Mouse (Mus musculus) ES-Bruce4 (cell line): ENCODE data around the gene Cth. TPM values are rescaled to one million over a fixed set of nuclear protein-coding genes. Genes with fewer than 3 reads are reported as not detected.
A peak's percentile ranks its signal among the peaks of the same experiment; 100 is the strongest.

Experiments used
- H3K27ac ChIP-seq: 2 replicates; pipeline ENCODE4 v1.5.1; 2012; ENCODE audit warnings: low read length, inconsistent platforms; ENCODE audit not compliant: insufficient read depth
- H3K27me3 ChIP-seq: 2 replicates; pipeline ENCODE4 v1.6.1; 2012; ENCODE audit warnings: mild to moderate bottlenecking, low read length, inconsistent platforms; ENCODE audit not compliant: control insufficient read depth, poor library complexity, insufficient read depth, severe bottlenecking
- H3K36me3 ChIP-seq: 2 replicates; pipeline ENCODE4 v1.6.1; 2012; ENCODE audit warnings: inconsistent platforms, mild to moderate bottlenecking, low read length, moderate library complexity; ENCODE audit not compliant: control insufficient read depth, poor library complexity, insufficient read depth, severe bottlenecking
- H3K4me1 ChIP-seq: one replicate; pipeline ENCODE4 v1.8.1; 2011; ENCODE audit warnings: low read length; ENCODE audit not compliant: control insufficient read depth, insufficient read depth
- H3K4me3 ChIP-seq: 2 replicates; pipeline ENCODE4 v1.5.1; 2011; ENCODE audit warnings: low read depth, mild to moderate bottlenecking, low read length
- H3K9ac ChIP-seq: 2 replicates; pipeline ENCODE4 v1.6.1; 2012; ENCODE audit warnings: low read depth, mild to moderate bottlenecking, inconsistent platforms; ENCODE audit not compliant: poor library complexity, severe bottlenecking
- H3K9me3 ChIP-seq: replicated peaks from 2 replicates; pipeline ENCODE4 v1.6.1; 2012; ENCODE audit warnings: mild to moderate bottlenecking, low read length, inconsistent platforms; ENCODE audit not compliant: control insufficient read depth, poor library complexity, insufficient read depth, severe bottlenecking
- CTCF ChIP-seq: IDR thresholded peaks from one replicate; pipeline ENCODE4 v1.8.1; 2011; ENCODE audit warnings: low read depth, low read length
- EP300 ChIP-seq: IDR thresholded peaks from 2 replicates; pipeline ENCODE4 v1.6.1; 2011; ENCODE audit warnings: low read depth, low read length; ENCODE audit not compliant: insufficient read depth
- POLR2A ChIP-seq: IDR thresholded peaks from one replicate; pipeline ENCODE4 v1.8.1; 2011; ENCODE audit warnings: low read length; ENCODE audit not compliant: insufficient read depth
- polyA plus RNA-seq: library from polyadenylated mRNA; stranded (reverse); fragments of >200 nt; gene quantifications from 2 replicates; pipeline ENCODE4 v1.2.4, GENCODE M21; 2011; ENCODE audit warnings: low read depth; ENCODE audit not compliant: missing spikeins, insufficient read depth, insufficient read length

Cth gene
- polyA plus RNA-seq, 1 experiment = 52.8 TPM

- Histone ChIP-seq H3K36me3 (no peaks in the 10 kb centered on the region), H3K4me3 (no peak overlapping the region), H3K4me1 (peaks cover 5% of the 10 kb centered on the region), H3K9ac (no peak overlapping the region), H3K27ac (peak overlapping the region; percentile 91), H3K9me3 (no peaks in the 10 kb centered on the region), H3K27me3 (no peaks in the 10 kb centered on the region)
- TF ChIP-seq EP300 = no peak
- no peak for TF ChIP-seq POLR2A
- no peak for TF ChIP-seq CTCF
Observed at GRCm38 (mm10) chr3:157932074-157932473, 7.2 kb upstream of the Cth start.

DNA sequence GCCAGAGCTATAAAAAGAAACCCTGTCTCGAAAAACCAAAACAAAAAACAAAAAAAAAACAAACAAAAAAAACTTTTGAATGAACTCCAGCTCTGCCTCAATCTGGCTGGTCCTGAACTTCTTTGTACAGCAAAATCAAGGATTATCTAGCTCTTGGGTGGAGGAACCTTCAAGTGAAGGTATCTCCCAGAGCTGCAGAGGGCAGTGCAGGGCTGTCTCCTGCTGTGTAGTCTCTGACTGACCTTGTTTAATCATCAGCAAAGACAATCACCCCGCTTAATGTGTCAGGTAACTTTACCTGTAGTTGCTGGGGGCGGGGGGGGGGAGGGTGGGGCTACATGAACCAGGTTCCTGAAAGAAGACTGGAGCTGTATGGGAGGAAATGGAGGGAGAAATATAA is 6.7 kb upstream of the Cth start:
- H3K4me3 ChIP-seq = no peak overlapping the region
- TF ChIP-seq EP300 = 0 out of 2 replicates have a peak, but pooled peaks have one; percentile 11
- TF ChIP-seq POLR2A = no peak
- peak; percentile 34 for TF ChIP-seq CTCF
- peak overlapping the region; percentile 91 for H3K27ac ChIP-seq
- peaks cover 5% of the 10 kb centered on the region for H3K4me1 ChIP-seq
- no peaks in the 10 kb centered on the region for H3K27me3 ChIP-seq
- H3K9ac ChIP-seq = no peak overlapping the region
- H3K9me3 ChIP-seq = no peaks in the 10 kb centered on the region
- H3K36me3 ChIP-seq = no peaks in the 10 kb centered on the region

DNA sequence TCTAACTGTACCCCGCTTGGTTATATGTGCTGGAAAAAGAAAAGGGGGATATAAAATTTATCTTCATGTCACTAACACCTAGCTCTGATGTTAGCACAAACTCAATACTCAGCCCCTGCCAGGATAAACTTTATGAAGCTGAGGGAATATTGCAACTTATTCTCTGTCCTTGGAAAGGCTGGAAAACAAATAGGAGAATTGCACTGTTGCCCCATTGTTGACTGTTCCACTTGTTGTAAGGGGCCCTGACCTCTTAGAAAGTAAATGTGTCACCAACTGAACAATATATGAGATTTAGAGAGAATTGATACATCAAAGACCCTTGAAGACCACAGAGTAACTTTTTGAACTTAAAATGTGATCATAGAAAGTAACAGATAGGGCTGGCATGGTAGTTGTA is 4.5 kb upstream of the Cth start:
- H3K36me3 ChIP-seq = no peaks in the 10 kb centered on the region
- H3K9me3 ChIP-seq = no peaks in the 10 kb centered on the region
- no peak for TF ChIP-seq EP300
- TF ChIP-seq POLR2A = no peak
- no peak overlapping the region for H3K9ac ChIP-seq
- H3K27ac ChIP-seq = no peak overlapping the region
- no peak overlapping the region for H3K4me3 ChIP-seq
- no peaks in the 10 kb centered on the region for H3K27me3 ChIP-seq
- peaks cover 5% of the 10 kb centered on the region for H3K4me1 ChIP-seq

DNA sequence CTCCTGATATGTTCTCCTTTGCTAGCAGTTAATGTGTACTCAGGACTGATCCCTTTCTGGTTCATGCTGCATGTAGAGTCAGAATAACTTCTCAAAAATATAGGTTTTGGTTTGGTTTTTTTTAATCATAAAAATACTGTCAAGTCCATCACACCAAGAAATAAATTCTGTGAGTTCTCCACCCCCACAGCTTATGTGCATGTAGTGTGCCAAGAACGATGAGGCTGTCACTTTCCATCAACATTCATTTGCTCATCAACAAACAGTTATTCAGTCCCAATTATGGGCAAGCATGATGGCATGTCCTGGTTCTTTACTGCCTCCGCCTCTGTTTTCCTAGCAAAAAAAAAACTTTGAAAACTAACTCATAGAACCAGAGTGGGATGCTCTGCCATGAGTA is 3.9 kb upstream of the Cth start:
- no peak overlapping the region for H3K4me3 ChIP-seq
- no peaks in the 10 kb centered on the region for H3K27me3 ChIP-seq
- H3K36me3 ChIP-seq = no peaks in the 10 kb centered on the region
- no peak for TF ChIP-seq CTCF
- TF ChIP-seq POLR2A = no peak
- TF ChIP-seq EP300 = no peak
- no peaks in the 10 kb centered on the region for H3K9me3 ChIP-seq
- H3K4me1 ChIP-seq = peaks cover 5% of the 10 kb centered on the region
- no peak overlapping the region for H3K27ac ChIP-seq
- H3K9ac ChIP-seq = no peak overlapping the region

GRCm38 (mm10) chr3:157926761-157927160 is 1.9 kb upstream of the Cth start:
- H3K36me3 ChIP-seq = no peaks in the 10 kb centered on the region
- H3K9ac ChIP-seq = no peak overlapping the region
- H3K4me1 ChIP-seq = no peaks in the 10 kb centered on the region
- no peaks in the 10 kb centered on the region for H3K27me3 ChIP-seq
- H3K4me3 ChIP-seq = no peak overlapping the region
- TF ChIP-seq POLR2A = no peak
- TF ChIP-seq CTCF = no peak
- TF ChIP-seq EP300 = no peak
- no peak overlapping the region for H3K27ac ChIP-seq
- H3K9me3 ChIP-seq = no peaks in the 10 kb centered on the region

DNA sequence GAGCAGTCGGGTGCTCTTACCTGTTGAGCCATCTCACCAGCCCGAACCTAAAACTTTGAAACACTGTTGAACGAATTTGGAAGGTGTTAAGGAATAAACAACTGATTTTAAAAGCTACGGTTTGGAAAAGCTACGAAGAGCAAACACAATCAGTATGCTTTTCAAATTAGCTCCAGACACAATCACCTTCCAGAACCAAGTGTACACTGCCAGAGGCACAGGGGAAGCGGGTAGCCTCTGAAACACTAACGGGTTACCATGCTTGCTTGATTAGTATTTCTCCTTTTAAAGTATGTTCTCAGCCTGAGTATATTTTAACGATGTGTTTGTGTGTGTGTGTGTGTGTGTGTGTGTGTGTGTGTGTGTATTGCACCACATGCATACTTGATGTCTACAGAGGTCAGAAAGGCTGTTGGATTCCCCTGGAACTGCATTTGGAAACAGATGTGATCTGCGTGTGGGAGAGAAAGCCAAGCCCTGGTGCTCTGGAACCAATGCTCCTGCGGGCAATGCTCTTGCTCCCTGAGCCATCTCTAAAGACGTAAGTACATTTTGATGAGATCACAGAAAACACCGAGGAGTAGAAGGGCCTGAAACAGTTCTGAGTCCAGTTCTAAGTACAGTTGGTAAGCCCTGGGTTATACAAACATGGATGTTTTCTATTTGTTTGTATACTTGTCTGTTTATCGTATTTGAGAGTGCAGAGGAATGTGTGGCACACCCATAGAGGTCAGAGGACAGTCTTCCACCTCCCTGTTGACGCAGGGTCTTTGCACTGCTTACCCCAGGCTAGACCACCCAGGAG is 1.0 kb upstream of the Cth start:
- Histone ChIP-seq H3K27ac (no peak overlapping the region), H3K36me3 (peaks cover 4% of the 10 kb centered on the region; the same call in 1 of the 2 replicates), H3K4me3 (no peak overlapping the region), H3K9me3 (no peaks in the 10 kb centered on the region), H3K27me3 (no peaks in the 10 kb centered on the region), H3K9ac (no peak overlapping the region), H3K4me1 (no peaks in the 10 kb centered on the region)
- TF ChIP-seq CTCF = no peak
- no peak for TF ChIP-seq POLR2A
- no peak for TF ChIP-seq EP300
